Mouse (Mus musculus): ENCODE data around the gene Gamt. TPM values are rescaled to one million over a fixed set of nuclear protein-coding genes. Genes with fewer than 3 reads are reported as not detected.
"Not testable (repeated sequence)": the region's sequence is repeated elsewhere in the genome, so short reads cannot be mapped to it uniquely, and the experiment has no call there.

Gamt gene
- polyA plus RNA-seq, 1 experiment from 2014 or later, result 24.3 TPM

DNA sequence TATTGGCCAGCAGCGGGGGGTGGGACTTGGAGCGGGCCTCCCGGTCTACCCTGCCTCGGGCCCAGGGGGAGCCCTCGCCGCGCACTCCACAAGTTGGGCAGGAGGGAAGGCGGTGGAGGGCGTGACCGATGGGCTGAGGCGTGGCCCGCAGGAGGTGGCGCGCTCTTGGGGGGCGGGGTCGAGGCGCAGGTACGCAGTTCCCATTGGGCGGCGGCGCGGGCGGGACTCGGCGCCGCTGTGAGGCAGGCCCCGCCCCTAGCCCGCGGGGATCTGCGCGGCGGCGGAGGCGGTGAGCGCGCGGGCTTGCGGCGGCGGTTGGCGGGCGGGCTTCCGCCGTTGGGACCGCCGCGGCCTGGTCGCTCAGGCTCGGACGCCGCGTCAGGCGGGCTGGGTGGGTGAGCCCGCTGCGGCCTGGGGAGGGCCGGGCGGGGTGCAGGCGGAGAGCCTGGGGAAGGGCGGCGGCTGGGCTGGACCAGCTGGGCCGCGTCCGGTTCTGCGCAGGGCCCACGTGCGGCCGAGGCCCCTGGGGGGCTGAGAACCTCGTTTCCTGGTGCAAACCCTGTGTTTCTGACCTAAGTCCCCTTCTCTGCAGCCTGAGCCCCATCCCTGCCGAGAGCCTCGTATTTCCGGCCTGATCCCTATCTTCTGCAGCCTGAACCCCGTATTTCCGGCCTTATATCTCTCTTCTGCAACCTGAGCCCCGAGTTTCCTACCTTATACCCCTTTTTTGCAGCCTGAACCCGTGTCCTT is 34.2 kb downstream of the Gamt start, which contains the start of gene Mum1:
Mum1 (plus strand) TSS at position 19 of the 750 bp plus-strand sequence.
- Histone ChIP-seq H3K27ac (peak within 1 kb of the TSS; percentile 96), H3K9me3 (ENCODE audit: control insufficient read depth, low read length) (no peaks in the 10 kb centered on the region), H3K4me3 (replicated peaks; ENCODE audit: low read length) (peak within 1 kb of the TSS; percentile 74), H3K9ac (peak within 1 kb of the TSS; percentile 88), H3K27me3 (ENCODE audit: control insufficient read depth, insufficient read depth, low read length) (no peaks in the 10 kb centered on the region), H3K36me3 (replicated peaks; ENCODE audit: control insufficient read depth, insufficient read depth) (peaks cover 26% of the 10 kb centered on the region), H3K4me1 (replicated peaks; ENCODE audit: control insufficient read depth, insufficient read depth, low read length) (peaks cover 26% of the 10 kb centered on the region), H3K4me2 (replicated peaks) (peak within 1 kb of the TSS; percentile 89)
- WGBS, result 1% methylated on average over 28 of the region's 75 CpGs
- ATAC-seq (ENCODE audit: low FRiP score) (peak; percentile 96), DNase-seq (ENCODE audit: low spot score) (peak; percentile 92)

DNA sequence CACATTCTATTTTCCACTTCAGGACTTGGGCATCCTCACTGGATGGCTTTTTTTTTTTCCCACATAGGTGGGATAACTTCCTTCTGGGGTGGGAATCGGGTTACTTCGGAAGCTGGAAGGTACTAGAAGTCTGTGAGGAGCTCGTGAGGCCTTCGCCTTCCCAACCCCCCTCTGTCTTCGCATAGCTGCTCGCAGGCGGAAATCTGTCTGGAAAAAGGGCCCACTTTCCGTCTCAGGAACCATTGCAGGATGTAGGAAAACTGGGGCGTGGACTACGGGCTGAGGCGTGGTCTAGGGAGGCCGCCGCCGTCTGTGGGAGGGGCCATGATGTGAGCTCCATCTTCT is 34.8 kb downstream of the Gamt start:
- H3K9ac ChIP-seq, result peak overlapping the region; percentile 18; the same call in 1 of the 2 replicates
- no peak for DNase-seq (ENCODE audit: low spot score)
- H3K27me3 ChIP-seq (ENCODE audit: control insufficient read depth, insufficient read depth, low read length), result no peaks in the 10 kb centered on the region
- peak overlapping the region; percentile 96 for H3K27ac ChIP-seq
- no peak for ATAC-seq (ENCODE audit: low FRiP score)
- under 1% methylated on average over 14 of the region's 14 CpGs for WGBS
- H3K9me3 ChIP-seq (ENCODE audit: control insufficient read depth, low read length), result no peaks in the 10 kb centered on the region
- H3K4me1 ChIP-seq (replicated peaks; ENCODE audit: control insufficient read depth, insufficient read depth, low read length), result peaks cover 26% of the 10 kb centered on the region
- H3K4me3 ChIP-seq (replicated peaks; ENCODE audit: low read length), result peak overlapping the region; percentile 74
- H3K4me2 ChIP-seq (replicated peaks), result peak overlapping the region; percentile 89
- peaks cover 22% of the 10 kb centered on the region for H3K36me3 ChIP-seq (replicated peaks; ENCODE audit: control insufficient read depth, insufficient read depth)

DNA sequence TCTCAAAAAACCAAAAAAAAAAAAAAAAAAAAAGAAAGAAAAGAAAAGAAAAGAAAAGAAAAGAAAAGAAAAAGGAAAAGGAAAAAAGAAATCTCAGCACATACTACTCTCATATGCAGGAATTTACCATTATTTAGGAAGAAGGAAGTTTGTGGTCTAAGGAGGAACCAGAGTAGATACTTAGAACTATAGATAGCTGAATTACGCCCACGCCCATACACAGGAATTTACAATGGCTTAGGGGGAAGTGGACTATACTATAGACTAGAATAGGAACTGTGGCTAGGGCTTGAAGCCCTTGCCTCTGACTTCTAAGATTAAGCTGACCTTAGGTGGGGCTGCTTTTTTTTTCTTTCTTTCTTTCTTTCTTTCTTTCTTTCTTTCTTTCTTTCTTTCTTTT is 37.7 kb downstream of the Gamt start:
- H3K36me3 ChIP-seq (replicated peaks; ENCODE audit: control insufficient read depth, insufficient read depth); H3K4me3 ChIP-seq (replicated peaks; ENCODE audit: low read length); H3K27me3 ChIP-seq (ENCODE audit: control insufficient read depth, insufficient read depth, low read length); H3K4me2 ChIP-seq (replicated peaks); ATAC-seq (ENCODE audit: low FRiP score); DNase-seq (ENCODE audit: low spot score); H3K9ac ChIP-seq; H3K9me3 ChIP-seq (ENCODE audit: control insufficient read depth, low read length); H3K27ac ChIP-seq: not testable (repeated sequence)
- 93% methylated on average over 2 of the region's 2 CpGs for WGBS
- peaks cover 13% of the 10 kb centered on the region for H3K4me1 ChIP-seq (replicated peaks; ENCODE audit: control insufficient read depth, insufficient read depth, low read length)

DNA sequence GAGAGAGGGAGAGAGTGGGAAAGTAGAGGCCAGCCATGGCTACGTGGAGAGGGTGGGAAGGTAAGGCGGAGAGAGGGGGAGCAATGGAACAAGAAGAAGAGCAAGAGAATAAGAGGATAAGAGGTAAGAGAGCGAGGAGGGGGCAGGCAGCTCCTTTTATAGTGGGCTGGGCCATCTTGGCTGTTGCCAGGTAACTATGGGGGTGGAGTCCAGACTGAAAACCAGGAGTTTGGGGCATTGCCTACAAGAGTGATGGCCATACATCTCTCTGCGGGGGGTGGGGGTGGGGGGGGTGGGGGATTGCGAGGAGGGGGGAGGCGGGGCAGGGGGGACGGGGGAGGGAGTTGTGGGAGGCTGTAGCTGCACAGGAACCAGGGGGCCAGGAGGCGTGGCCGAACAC is 40.1 kb downstream of the Gamt start:
- H3K4me1 ChIP-seq (replicated peaks; ENCODE audit: control insufficient read depth, insufficient read depth, low read length), result no peaks in the 10 kb centered on the region
- no peaks in the 10 kb centered on the region for H3K27me3 ChIP-seq (ENCODE audit: control insufficient read depth, insufficient read depth, low read length)
- no peak overlapping the region for H3K4me2 ChIP-seq (replicated peaks)
- H3K9me3 ChIP-seq (ENCODE audit: control insufficient read depth, low read length), result no peaks in the 10 kb centered on the region
- H3K4me3 ChIP-seq (replicated peaks; ENCODE audit: low read length), result no peak overlapping the region
- no peaks in the 10 kb centered on the region for H3K36me3 ChIP-seq (replicated peaks; ENCODE audit: control insufficient read depth, insufficient read depth)
- ATAC-seq (ENCODE audit: low FRiP score), result no peak
- no peak for DNase-seq (ENCODE audit: low spot score)
- no peak overlapping the region for H3K9ac ChIP-seq
- 30% methylated on average over 8 of the region's 9 CpGs for WGBS
- no peak overlapping the region for H3K27ac ChIP-seq

DNA sequence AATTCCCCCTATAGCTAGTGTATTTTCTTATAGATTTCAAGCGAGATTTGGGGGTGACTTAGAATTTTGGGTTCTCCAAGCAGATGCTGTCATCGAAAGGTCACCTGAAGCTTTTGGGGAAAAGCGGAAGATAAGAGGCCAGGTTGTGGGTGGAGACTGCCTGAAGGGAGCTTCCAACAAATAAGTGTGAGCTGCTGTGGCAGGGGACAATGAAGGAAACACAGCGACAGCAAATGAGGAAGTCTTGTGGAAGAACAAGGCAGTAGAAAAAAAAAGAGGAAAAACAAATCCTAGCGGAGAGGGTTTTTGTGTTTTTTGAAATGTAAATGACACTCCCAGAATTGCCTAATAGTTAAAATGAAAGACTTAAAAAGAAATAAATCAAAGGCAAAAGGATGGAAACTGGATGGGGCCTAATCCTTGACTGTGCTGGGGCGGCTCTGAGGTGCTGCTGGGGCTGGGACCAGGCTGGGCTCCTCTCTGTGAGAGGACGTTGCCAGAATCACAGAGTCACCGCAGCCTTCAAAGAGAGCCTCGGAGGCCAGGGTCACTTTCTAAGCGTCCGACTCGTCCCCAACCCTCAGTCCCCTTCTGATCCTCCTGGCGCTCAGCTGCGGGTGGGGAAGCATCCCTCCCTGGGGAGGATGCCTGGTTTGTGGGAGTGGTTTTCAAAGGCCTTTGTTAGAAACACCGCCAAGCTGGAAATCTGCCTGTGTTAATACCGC is 45.6 kb downstream of the Gamt start:
- Histone ChIP-seq H3K27me3 (ENCODE audit: control insufficient read depth, insufficient read depth, low read length) (no peaks in the 10 kb centered on the region), H3K4me3 (replicated peaks; ENCODE audit: low read length) (no peak overlapping the region), H3K4me2 (replicated peaks) (no peak overlapping the region), H3K9ac (peak overlapping the region; percentile 39), H3K9me3 (ENCODE audit: control insufficient read depth, low read length) (no peaks in the 10 kb centered on the region), H3K4me1 (replicated peaks; ENCODE audit: control insufficient read depth, insufficient read depth, low read length) (no peaks in the 10 kb centered on the region), H3K27ac (no peak overlapping the region), H3K36me3 (replicated peaks; ENCODE audit: control insufficient read depth, insufficient read depth) (no peaks in the 10 kb centered on the region)
- ATAC-seq (ENCODE audit: low FRiP score), result no peak
- no peak for DNase-seq (ENCODE audit: low spot score)
- WGBS, result 17% methylated on average over 16 of the region's 16 CpGs

DNA sequence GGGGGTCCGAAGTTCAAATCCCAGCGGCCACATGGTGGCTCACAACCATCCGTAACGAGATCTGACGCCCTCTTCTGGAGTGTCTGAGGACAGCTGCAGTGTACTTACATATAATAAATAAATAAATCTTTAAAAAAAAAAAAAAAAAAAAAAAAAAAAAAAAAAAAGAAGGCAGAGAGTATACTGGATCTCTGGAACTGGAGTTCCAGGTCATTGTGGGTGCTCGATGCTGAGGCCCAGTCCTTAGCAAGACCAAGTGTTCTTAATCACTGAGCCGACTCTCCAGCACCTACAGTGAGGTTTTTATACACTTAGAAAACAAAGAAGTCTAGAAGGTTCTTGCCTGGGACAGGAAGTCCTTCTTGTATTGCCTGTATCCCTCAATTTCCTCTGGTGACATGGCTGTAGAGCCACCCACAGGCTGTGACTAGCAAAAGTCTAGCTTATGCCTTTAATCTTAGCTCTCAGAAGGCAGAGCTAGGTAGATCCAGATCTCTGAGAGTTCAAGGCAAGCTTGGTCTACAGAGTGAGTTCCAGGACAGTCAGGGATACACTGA is 49.2 kb downstream of the Gamt start:
- DNase-seq (ENCODE audit: low spot score); H3K4me2 ChIP-seq (replicated peaks); H3K36me3 ChIP-seq (replicated peaks; ENCODE audit: control insufficient read depth, insufficient read depth); H3K9ac ChIP-seq; H3K27me3 ChIP-seq (ENCODE audit: control insufficient read depth, insufficient read depth, low read length); H3K9me3 ChIP-seq (ENCODE audit: control insufficient read depth, low read length); H3K27ac ChIP-seq; H3K4me3 ChIP-seq (replicated peaks; ENCODE audit: low read length); ATAC-seq (ENCODE audit: low FRiP score): not testable (repeated sequence)
- WGBS, result 71% methylated on average over 7 of the region's 7 CpGs
- peaks cover 22% of the 10 kb centered on the region for H3K4me1 ChIP-seq (replicated peaks; ENCODE audit: control insufficient read depth, insufficient read depth, low read length)

DNA sequence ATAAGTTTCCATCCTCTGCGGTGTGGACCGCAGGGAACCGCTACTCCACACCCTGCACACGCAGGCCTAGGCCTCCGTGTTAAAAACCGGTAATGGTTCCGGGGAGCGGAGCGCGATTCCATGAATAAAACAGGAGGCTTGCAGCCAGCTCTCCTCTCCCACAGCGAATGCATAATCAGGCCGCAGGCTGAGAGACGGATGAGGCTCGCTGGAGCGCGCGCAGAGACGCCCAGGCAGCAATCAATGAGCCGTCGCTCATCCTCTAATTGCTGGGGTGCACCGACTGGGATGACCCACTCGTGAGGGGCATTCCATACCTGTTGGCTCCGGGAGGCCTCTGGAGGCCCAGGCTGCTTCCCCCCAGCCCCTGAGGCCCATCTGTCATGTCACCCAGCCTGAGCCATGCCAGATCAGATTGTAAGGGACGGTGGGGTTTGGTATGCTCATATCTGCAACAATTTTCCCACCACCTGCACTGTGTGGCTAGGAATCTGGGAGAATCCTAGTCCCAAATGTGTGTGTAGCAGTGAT is 51.9 kb downstream of the Gamt start:
- peak overlapping the region; percentile 40 for H3K4me2 ChIP-seq (replicated peaks)
- H3K4me1 ChIP-seq (replicated peaks; ENCODE audit: control insufficient read depth, insufficient read depth, low read length), result peaks cover 24% of the 10 kb centered on the region
- ATAC-seq (ENCODE audit: low FRiP score), result peak; percentile 60; the same call in 1 of the 2 replicates
- peak overlapping the region; percentile 62 for H3K27ac ChIP-seq
- no peaks in the 10 kb centered on the region for H3K9me3 ChIP-seq (ENCODE audit: control insufficient read depth, low read length)
- no peak overlapping the region for H3K4me3 ChIP-seq (replicated peaks; ENCODE audit: low read length)
- peak overlapping the region; percentile 45 for H3K9ac ChIP-seq
- DNase-seq (ENCODE audit: low spot score), result peak; percentile 67
- no peaks in the 10 kb centered on the region for H3K27me3 ChIP-seq (ENCODE audit: control insufficient read depth, insufficient read depth, low read length)
- 3% methylated on average over 24 of the region's 24 CpGs for WGBS
- H3K36me3 ChIP-seq (replicated peaks; ENCODE audit: control insufficient read depth, insufficient read depth), result no peaks in the 10 kb centered on the region

DNA sequence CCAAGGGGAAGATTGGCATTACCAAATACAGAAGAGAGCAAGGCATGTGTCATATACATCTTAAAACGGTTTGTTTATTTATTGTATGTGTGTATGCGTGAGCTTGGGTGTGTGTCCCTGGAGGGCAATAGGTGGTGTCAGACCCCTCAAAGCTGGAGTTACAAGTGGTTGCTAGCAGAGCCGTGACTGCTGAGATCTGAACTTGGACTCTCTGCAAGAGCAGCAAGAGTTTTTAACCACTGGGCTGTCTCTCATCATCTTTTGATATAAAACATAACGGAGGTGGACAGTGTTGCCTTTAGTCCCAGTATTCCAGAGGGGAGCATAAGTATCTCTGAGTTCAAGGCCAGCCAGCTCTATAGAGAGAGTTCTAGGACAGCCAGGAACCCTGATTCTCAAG is 52.6 kb downstream of the Gamt start:
- no peak for DNase-seq (ENCODE audit: low spot score)
- ATAC-seq (ENCODE audit: low FRiP score), result no peak
- Histone ChIP-seq H3K9me3 (ENCODE audit: control insufficient read depth, low read length) (no peaks in the 10 kb centered on the region), H3K9ac (peak overlapping the region; percentile 45; the same call in 1 of the 2 replicates), H3K4me1 (replicated peaks; ENCODE audit: control insufficient read depth, insufficient read depth, low read length) (peaks cover 27% of the 10 kb centered on the region), H3K36me3 (replicated peaks; ENCODE audit: control insufficient read depth, insufficient read depth) (no peaks in the 10 kb centered on the region), H3K4me3 (replicated peaks; ENCODE audit: low read length) (no peak overlapping the region), H3K4me2 (replicated peaks) (no peak overlapping the region), H3K27me3 (ENCODE audit: control insufficient read depth, insufficient read depth, low read length) (no peaks in the 10 kb centered on the region), H3K27ac (peak overlapping the region; percentile 62)
- 56% methylated on average over 4 of the region's 4 CpGs for WGBS

Data from hindbrain, embryonic 14.5 days (tissue).